In the genomic region with DNA sequence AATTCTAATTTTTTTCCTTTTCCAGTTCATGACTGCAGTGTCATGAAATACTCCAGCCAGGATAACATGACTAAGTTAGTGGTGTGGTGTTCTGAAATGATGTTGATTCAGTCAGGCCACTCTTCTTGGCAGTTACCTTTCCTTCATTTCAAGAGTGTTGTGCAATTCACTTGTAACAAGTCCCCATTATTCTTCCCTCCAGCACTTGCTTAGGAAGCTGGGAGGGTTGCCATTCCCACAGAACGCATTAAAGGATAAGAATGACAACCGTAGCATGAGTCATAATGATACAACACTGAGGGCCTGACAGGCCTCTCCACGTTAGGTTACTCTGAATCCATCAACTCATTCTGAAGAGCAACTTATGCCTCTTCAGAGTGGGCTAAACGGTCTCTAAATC, we compare ENCODE assay signal across 16 mouse cellular contexts. TPM values are rescaled to one million over a fixed set of nuclear protein-coding genes. Genes with fewer than 3 reads are reported as not detected.
DNase-seq lines count a peak whose midpoint lies in the region; ATAC-seq and TF ChIP-seq lines count a peak whose summit lies in the region.
"Had no signal": no experiment of that assay in that cellular context is flagged by ENCODE, and none has a peak within 500 bp of the region (broad histone marks: within the 10 kb centered on the region; RNA-seq: fewer than 3 reads in every experiment).

No protein-coding gene starts in this region.

- H3K9me3 ChIP-seq in midbrain, postnatal 0 days (ENCODE audit: low read length), result no peaks in the 10 kb centered on the region
- H3K9me3 ChIP-seq in midbrain, embryonic 15.5 days, result no peaks in the 10 kb centered on the region
- H3K9me3 ChIP-seq: embryonic facial prominence, embryonic 15.5 days; stomach, embryonic 15.5 days had no signal

- TF ChIP-seq CTCF in midbrain, postnatal 0 days (IDR thresholded peaks at IDR 0.05), result no peak
- no peak for TF ChIP-seq CTCF in brain, embryonic 14.5 days (IDR thresholded peaks at IDR 0.05; ENCODE audit: borderline replicate concordance, extremely low read depth, insufficient read depth, insufficient read length)

- DNase-seq in heart, adult 8-10 months (ENCODE audit: low spot score), result peak; percentile 27
- no peak for DNase-seq in heart, postnatal 10 days
- DNase-seq in midbrain, postnatal 0 days (ENCODE audit: low spot score), result peak; percentile 6
- DNase-seq in brain, embryonic 14.5 days (ENCODE audit: low read depth), result peak; percentile 7
- DNase-seq in kidney, postnatal 36 days, result no peak
- DNase-seq in spleen, postnatal 10 days (ENCODE audit: low spot score in 2 of 2), result no peak
- DNase-seq: cerebellum, adult 8-10 months; kidney, adult 2 months; lung, embryonic 14.5 days; thymus, postnatal 14 days had no signal

- no peaks in the 10 kb centered on the region for H3K4me1 ChIP-seq in midbrain, postnatal 0 days (ENCODE audit: insufficient read depth, low read length)
- H3K4me1 ChIP-seq in midbrain, embryonic 15.5 days, result peaks cover 4% of the 10 kb centered on the region
- H3K4me1 ChIP-seq: embryonic facial prominence, embryonic 15.5 days; stomach, embryonic 15.5 days had no signal

- H3K4me2 ChIP-seq in midbrain, postnatal 0 days (ENCODE audit: low read depth, low read length, poor library complexity, severe bottlenecking), result no peak overlapping the region
- no peak overlapping the region for H3K4me2 ChIP-seq in midbrain, embryonic 15.5 days
- H3K4me2 ChIP-seq: embryonic facial prominence, embryonic 15.5 days; lung, embryonic 14.5 days; midbrain, embryonic 11.5 days; stomach, embryonic 15.5 days had no signal

- intact Hi-C loops in heart, postnatal 10 days (cut with DNase I), result no loop called here

- WGBS in midbrain, postnatal 0 days, result 23% methylated on average over 4 of the region's 4 CpGs
- 48% methylated on average over 4 of the region's 4 CpGs for WGBS in midbrain, embryonic 15.5 days

- no peak overlapping the region for H3K27ac ChIP-seq in midbrain, postnatal 0 days (ENCODE audit: low read depth, low read length)
- H3K27ac ChIP-seq in midbrain, embryonic 15.5 days, result no peak overlapping the region
- H3K27ac ChIP-seq: embryonic facial prominence, embryonic 15.5 days; stomach, embryonic 15.5 days had no signal

- no peak for ATAC-seq in midbrain, postnatal 0 days (ENCODE audit: low FRiP score)
- no peak for ATAC-seq in midbrain, embryonic 15.5 days (replicated peaks)
- ATAC-seq: forebrain, embryonic 16.5 days; hindbrain, embryonic 16.5 days had no signal

- no peak overlapping the region for H3K4me3 ChIP-seq in midbrain, postnatal 0 days (ENCODE audit: low read depth, low read length)
- H3K4me3 ChIP-seq in midbrain, embryonic 15.5 days, result no peak overlapping the region
- H3K4me3 ChIP-seq: embryonic facial prominence, embryonic 15.5 days; stomach, embryonic 15.5 days had no signal

- no peaks in the 10 kb centered on the region for H3K36me3 ChIP-seq in midbrain, postnatal 0 days (ENCODE audit: insufficient read depth, low read length)
- no peaks in the 10 kb centered on the region for H3K36me3 ChIP-seq in midbrain, embryonic 15.5 days (replicated peaks)
- H3K36me3 ChIP-seq: embryonic facial prominence, embryonic 15.5 days; stomach, embryonic 15.5 days had no signal

- TF ChIP-seq POLR2A in brain, embryonic 14.5 days (IDR thresholded peaks at IDR 0.05; ENCODE audit: borderline replicate concordance, extremely low read depth, insufficient read depth, insufficient read length, poor library complexity, severe bottlenecking), result no peak

- H3K27me3 ChIP-seq in midbrain, postnatal 0 days (ENCODE audit: insufficient read depth, low read length), result no peaks in the 10 kb centered on the region
- H3K27me3 ChIP-seq in midbrain, embryonic 15.5 days (replicated peaks), result no peaks in the 10 kb centered on the region
- H3K27me3 ChIP-seq: embryonic facial prominence, embryonic 15.5 days; stomach, embryonic 15.5 days had no signal

- no peak overlapping the region for H3K9ac ChIP-seq in midbrain, postnatal 0 days (replicated peaks; ENCODE audit: low read length, poor library complexity, severe bottlenecking)
- H3K9ac ChIP-seq in midbrain, embryonic 15.5 days, result no peak overlapping the region
- H3K9ac ChIP-seq: embryonic facial prominence, embryonic 15.5 days; lung, embryonic 14.5 days; stomach, embryonic 15.5 days had no signal

RNA-seq across cellular contexts. Expression of a gene that starts 5.3 kb away (rescaled TPM):
- 10 to 100 TPM; 66.5 to 73.6 (median 70.5) TPM for total RNA-seq in heart, adult 8-10 months (2022)
- total RNA-seq in heart, postnatal 10 days (2021), result 10 to 100 TPM; 66.9 to 71.3 TPM
- 113 and 129 TPM in 2 replicates for total RNA-seq in midbrain, postnatal 0 days (2014; rRNA removed)
- 219 and 242 TPM in 2 replicates for polyA plus RNA-seq in midbrain, postnatal 0 days (2015; fragmentation: Nextera tagmentation; extraction: Ambion mirVana)
- 175 and 188 TPM in 2 replicates for polyA plus RNA-seq in midbrain, embryonic 15.5 days (2015; fragmentation: Nextera tagmentation; extraction: Ambion mirVana)
- 103 and 105 TPM in 2 replicates for polyA plus RNA-seq in brain, embryonic 14.5 days (2012; rRNA removed)

RNA-seq across cellular contexts. Expression of a gene that starts 5.9 kb away (rescaled TPM):
- total RNA-seq in heart, adult 8-10 months (2022), result 1 to 10 TPM; 3.6 to 4.4 (median 4.1) TPM
- 10 to 100 TPM in 1 of 2 experiments, 1 to 10 TPM in 1; 9.4 to 10.8 TPM for total RNA-seq in heart, postnatal 10 days (2021)
- 15.1 and 18.7 TPM in 2 replicates for total RNA-seq in midbrain, postnatal 0 days (2014; rRNA removed)
- 19.8 and 20.1 TPM in 2 replicates for polyA plus RNA-seq in midbrain, postnatal 0 days (2015; fragmentation: Nextera tagmentation; extraction: Ambion mirVana)
- 27.9 and 28.0 TPM in 2 replicates for polyA plus RNA-seq in midbrain, embryonic 15.5 days (2015; fragmentation: Nextera tagmentation; extraction: Ambion mirVana)
- polyA plus RNA-seq in brain, embryonic 14.5 days (2012; rRNA removed), result 18.2 and 19.4 TPM in 2 replicates

Comparison
In these comparisons a context has a peak if more than half of its experiments do, and no peak if none do; other contexts are left out.
1. DNase-seq: peak in heart, adult 8-10 months (single experiment), midbrain, postnatal 0 days (single experiment) and brain, embryonic 14.5 days (single experiment); none in heart, postnatal 10 days (0 of 2), kidney, postnatal 36 days (0 of 2) and spleen, postnatal 10 days (0 of 2).